Mouse (Mus musculus) cerebellum, postnatal 25 days (tissue): ENCODE measurements around the gene Gmppa.

ENCODE experiments used
- DNase-seq, 2 experiments: peaks; one replicate each; pipeline ENCODE4 v3.0.0; 2021; ENCODE audit warnings: mixed read lengths in 2 of 2

Gene Gmppa

GRCm38 (mm10) chr1:75456746-75457564 lies 21.2 kb downstream of the Gmppa start:
- peak; percentile 44 to 57 for DNase-seq

DNA sequence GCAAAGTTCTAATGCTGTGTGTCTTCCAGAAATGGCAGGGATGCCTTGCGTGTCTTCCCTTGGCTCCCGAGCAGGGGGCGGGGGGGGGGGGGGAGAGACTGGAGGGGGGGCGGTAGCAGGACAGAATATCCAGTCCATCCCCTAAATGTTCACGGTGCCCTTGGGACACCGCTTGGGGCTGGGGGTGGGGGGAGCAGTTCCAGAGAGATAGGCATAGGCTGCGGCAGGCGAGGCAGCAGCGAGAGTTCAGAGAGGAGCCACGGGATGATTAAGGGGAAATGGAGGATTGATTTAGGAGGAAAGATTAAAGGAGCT lies 21.9 kb downstream of the Gmppa start:
- DNase-seq, result no peak

DNA sequence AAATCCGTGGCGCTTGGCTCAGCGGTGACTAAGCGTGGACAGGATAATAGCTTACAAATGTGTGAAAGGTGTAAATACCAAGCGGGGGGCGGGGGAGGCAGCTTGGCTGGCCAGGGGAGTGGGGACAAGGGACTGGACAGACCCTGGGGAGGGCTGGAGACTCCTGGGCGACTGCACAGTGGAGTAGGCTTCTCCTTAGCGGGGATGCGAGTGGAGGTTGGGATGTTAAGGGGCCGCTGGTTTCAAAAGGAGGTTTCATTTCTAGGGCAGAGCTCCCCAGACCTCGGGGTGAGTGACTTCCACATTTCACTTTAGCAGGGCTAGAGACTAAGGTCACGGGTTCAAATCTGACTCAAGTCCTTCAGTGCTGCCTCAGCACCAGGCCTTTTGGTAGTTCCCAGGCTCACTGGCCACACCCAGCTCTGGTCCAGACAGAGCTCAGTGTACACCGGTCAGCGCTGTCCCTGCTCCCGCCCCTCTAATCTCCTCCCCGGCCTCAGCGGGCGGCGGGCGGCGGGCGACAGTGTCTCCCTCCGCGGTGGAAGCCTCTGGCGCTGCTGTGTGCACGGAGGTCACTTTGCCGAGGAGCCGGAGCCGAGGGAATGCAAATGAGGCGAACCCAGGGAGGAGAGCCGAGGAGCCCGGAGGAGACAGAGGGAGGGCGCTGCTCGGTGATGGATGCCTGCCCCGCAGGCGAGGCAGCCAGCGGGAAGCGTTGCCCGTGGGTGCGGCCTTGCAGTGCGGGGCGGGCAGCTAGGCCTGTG lies 22.5 kb downstream of the Gmppa start:
- peak; percentile 59 for DNase-seq

GRCm38 (mm10) chr1:75458789-75459684 lies 23.3 kb downstream of the Gmppa start:
- DNase-seq, result peak in 1 of 2 experiments; percentile 44

- peak; percentile 28 to 58 for DNase-seq
Measured at GRCm38 (mm10) chr1:75460297-75460696, 24.6 kb downstream of the Gmppa start.

GRCm38 (mm10) chr1:75462636-75463035 lies 26.9 kb downstream of the Gmppa start:
- DNase-seq, result no peak

GRCm38 (mm10) chr1:75463652-75464204 lies 28.0 kb downstream of the Gmppa start:
- DNase-seq, result no peak

DNA sequence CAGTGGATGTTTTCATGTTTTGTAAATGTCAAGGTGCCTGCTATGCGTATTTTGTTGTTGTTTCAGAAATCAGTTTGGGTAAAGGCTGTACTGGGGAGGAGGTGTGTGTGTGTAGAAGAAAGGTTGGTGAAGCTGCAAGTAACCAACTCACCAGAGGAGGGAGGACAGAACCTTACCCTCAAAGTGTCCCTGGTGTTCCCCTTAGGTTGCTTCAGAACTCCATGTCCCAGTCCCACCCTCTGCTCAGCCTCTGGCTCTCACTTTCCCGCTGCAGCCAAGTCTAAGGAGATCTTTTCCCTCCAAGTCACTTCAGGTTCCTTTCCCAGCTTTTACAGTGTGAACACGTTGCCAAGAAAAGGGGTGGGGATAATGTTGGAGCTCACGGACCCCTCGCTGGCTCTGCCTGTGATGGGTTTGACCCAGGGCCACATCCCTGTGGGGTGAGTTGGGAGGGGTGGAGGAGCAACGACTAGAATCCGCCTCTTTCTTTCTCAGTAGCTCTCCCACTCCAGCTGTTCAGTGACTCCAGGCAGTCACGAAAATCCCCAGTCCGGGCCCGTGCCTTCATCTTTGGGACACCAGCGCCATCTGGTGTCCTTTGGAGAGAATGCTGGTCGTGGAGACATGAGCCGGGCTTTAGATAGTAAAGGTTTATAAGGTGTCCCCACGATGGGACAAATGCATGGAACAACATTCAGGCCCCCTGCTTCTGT lies 31.6 kb downstream of the Gmppa start:
- peak; percentile 89 for DNase-seq

- no peak for DNase-seq
Measured at GRCm38 (mm10) chr1:75469287-75469825, 33.6 kb downstream of the Gmppa start.

- DNase-seq, result no peak
Measured at GRCm38 (mm10) chr1:75476441-75476840, 40.7 kb downstream of the Gmppa start.

- peak; percentile 97 for DNase-seq
Measured at GRCm38 (mm10) chr1:75477264-75477965, 41.7 kb downstream of the Gmppa start.

DNA sequence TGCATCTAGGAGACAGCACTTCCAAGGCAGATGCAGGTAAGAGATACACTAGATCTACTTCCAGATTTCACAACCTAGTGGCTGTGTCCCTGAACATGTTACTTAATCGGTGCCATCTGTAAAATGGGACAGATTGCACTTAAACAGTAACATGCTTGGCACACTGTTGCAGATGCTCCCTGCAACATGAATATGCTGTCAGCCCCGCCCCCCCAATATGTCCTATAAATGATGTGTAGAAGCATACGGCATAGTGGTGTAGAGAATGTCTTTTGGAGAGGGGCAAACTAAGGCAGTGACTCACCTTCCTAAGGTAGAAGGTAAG lies 42.2 kb downstream of the Gmppa start:
- DNase-seq, result no peak

GRCm38 (mm10) chr1:75478497-75478896 lies 42.8 kb downstream of the Gmppa start:
- DNase-seq, result no peak

DNA sequence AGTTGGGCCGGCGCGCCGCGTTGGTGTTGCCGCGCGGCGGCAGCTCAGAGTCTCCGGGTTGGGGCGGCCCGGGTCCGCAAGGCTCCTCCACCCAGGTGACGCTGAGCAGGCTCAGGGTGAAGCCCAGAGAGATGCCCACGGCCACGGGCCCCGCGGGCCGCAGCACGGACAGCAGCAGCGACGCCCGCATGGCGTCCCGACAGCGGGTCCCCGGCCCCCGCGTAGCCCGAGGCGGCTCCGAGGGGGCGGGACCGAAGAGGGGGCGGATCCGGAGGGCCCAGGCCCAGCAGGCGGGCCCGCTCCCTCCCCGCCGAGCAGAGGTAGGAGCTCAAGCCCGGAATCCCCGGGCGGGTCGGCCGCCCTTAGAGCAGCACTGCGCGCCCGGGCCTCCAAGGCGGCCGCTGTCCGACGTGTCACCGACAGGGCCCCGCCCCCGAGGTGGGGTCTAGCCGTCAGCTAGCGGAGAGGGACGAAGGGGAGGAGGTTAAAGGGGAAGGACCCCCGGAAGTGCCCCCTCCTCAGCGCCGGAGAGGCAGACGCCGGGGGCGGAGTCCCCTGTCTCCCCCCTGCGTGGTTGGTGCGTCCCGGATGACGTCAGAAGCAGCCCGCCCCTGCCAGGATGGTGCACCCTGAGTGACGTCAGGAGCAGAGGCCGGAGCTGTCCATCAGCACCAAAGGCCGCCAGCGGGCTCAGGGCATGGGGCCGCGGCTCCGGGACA lies 43.3 kb downstream of the Gmppa start, which contains the start of the genes Chpf and Tmem198:
Chpf (minus strand) TSS at position 392 of the 719 bp plus-strand sequence.
Tmem198 (plus strand) TSS at position 617 of the 719 bp plus-strand sequence.
- DNase-seq, result peak; percentile 98

DNA sequence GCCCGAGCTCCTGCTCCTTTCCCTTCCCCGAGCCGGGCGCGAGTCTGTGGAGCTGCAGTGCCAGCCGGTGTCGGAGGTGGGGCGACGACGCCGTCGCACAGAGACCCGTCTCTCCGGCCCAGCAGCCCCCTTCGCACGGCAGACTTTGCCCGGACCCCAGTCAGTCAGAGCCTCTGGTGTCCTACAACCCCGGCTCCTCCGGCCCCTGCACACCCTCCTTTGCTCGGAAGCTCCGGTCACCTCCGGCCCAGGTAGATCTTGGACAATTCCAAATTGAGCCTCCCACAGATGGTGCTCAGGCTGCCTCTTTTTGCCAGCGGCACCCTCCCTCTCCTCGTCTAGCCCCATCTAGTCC lies 43.9 kb downstream of the Gmppa start:
- no peak for DNase-seq

DNA sequence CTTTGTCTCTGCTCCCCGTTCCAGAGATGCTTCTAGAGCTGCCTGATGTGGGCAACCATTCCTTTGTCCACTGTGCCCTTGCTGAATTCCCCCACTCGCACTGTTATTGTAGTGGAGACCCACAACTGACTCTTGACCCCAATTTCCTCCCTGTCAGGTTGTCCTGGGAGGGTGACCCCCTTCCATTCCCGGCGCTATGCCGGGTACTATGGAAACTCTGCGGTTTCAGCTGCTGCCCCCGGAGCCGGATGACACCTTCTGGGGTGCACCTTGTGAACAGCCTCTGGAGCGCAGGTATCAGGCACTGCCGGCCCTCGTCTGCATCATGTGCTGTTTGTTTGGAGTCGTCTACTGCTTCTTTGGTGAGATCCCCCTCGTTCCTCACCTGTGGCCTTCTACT lies 44.3 kb downstream of the Gmppa start:
- peak; percentile 48 to 56 for DNase-seq

DNA sequence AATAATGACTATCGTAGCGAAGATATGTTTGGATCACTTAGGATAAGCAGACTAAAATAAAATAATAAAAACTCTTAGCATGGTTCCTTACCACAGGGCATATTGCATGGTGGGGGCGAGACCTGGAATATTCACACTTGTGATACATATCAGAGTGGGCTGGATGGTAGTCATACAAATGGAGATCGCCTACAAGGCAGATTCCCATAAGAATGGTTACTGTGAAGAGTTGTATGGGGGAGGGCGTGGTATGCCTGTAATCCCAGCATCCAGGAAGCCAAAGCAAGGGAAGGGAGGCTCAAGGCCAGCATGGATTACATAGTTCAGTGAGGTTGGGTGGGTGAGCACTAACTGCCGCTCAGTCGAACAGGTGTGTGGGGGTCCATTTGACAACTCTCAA lies 45.0 kb downstream of the Gmppa start:
- DNase-seq, result no peak

DNA sequence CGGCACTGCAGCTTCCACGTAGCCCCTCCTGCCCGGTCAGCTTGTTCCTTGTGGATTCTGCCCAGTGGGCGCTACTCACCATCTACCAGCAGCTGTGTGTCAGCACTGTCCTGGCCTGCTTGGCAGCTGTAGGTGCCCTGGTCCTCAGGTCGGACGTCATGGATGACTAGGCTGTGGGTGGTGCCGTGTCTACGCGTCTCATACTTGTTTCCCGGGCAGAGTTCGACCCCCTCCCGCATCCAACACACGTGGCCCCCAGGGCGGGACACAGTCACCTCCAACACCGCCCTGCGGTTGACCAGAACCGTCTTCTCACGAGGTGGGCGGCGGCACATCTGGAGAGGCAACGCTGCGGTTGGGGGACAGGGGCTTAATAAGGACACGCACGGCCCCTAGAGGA lies 50.8 kb downstream of the Gmppa start:
- DNase-seq, result no peak

DNA sequence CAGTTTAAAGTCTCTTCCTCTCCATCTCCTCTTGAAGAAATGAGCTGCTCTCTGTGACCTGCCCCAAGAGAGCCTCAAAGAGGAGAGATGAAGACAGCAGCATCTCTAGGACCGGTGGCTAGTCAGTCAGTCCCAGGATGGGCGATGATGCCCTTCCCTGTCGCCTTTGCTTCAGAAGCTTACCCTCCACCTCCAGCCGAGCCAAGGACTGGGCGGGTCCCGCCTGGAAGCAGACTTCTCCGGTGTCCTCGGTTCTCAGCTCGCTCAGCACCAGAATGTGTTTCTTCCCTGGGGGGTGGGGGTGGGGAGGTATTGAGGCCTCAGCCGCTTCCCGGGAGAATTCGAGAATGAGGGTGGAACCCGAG lies 51.3 kb downstream of the Gmppa start:
- DNase-seq, result peak; percentile 45 to 48

DNA sequence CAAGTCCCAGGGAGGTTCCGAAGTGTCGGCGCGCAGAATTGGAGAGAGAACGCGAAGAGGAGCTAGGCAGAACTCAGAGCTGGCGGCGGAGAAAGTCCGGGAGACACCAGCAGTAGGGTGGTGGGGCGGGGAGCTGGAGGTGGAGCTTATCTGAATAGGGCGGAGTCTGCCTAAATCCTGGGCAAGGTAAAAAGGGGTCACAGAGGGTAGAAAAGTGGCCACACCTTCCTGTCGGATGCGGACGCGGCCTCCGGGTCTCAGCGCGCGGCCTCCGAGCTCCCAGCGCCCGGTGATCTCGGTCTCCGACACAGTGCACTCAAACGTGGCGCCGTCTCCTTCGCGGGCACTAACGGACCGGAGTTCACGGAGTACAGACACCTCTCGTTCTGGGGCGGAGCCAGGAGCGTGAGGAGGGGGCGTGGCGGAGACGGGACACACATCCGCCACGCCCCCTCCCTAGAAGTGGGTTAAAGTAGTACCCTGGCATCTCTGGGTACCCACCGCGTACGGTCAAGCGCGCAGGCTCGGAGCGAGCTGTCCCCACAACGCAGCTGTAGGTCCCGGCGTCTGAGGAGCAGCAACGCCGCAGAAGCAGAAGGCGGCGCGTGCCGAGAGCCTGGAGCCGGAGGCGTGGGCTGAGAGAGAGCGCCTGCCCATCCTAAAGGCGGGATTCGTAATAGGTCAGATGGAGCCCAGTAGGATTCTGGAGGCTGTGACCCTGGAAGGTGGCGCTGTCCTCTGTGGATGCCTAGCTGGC lies 51.9 kb downstream of the Gmppa start:
- DNase-seq, result peak; percentile 82 to 88
